Mouse (Mus musculus) stomach, embryonic 16.5 days (tissue): ENCODE measurements at regions not wholly inside any gene's neighbourhood (a gene's known extent, or its start where the extent isn't known, plus 50 kb on each side); places are given as distances from the start of the nearest gene placed in this dataset.

Experiments used
- ATAC-seq: fragments of 200-750 bp; cut with Nextera tagmentation; 2 replicates; pipeline ENCODE4 v1.8.0; 2017; ENCODE audit warnings: moderate number of reproducible peaks, moderate TSS enrichment; ENCODE audit not compliant: insufficient read depth, low FRiP score
- H3K27ac ChIP-seq: fragments of 300-500 bp; sonication (generic); 2 replicates; pipeline ENCODE4 v1.5.1; 2014; ENCODE audit warnings: low read length
- H3K27me3 ChIP-seq: fragments of 300-500 bp; sonication (generic); 2 replicates; pipeline ENCODE4 v1.6.1; 2014; ENCODE audit warnings: low read length, control low read depth, mixed read lengths; ENCODE audit not compliant: control insufficient read depth, insufficient read depth
- H3K36me3 ChIP-seq: fragments of 300-500 bp; sonication (generic); 2 replicates; pipeline ENCODE4 v1.6.1; 2014; ENCODE audit warnings: low read length; ENCODE audit not compliant: control insufficient read depth, insufficient read depth
- H3K4me1 ChIP-seq: fragments of 300-500 bp; sonication (generic); 2 replicates; pipeline ENCODE4 v1.6.1; 2014; ENCODE audit warnings: low read length, control low read depth, mixed read lengths; ENCODE audit not compliant: control insufficient read depth, insufficient read depth
- H3K4me2 ChIP-seq: fragments of 300-500 bp; sonication (generic); 2 replicates; pipeline ENCODE4 v1.6.1; 2014; ENCODE audit warnings: low read depth, low read length, mixed read lengths
- H3K4me3 ChIP-seq: fragments of 300-500 bp; sonication (generic); replicated peaks from 2 replicates; pipeline ENCODE4 v1.5.1; 2014; ENCODE audit warnings: mild to moderate bottlenecking, low read length
- H3K9ac ChIP-seq: fragments of 300-500 bp; sonication (generic); 2 replicates; pipeline ENCODE4 v1.6.1; 2014; ENCODE audit warnings: low read length
- H3K9me3 ChIP-seq: fragments of 300-500 bp; sonication (generic); replicated peaks from 2 replicates; pipeline ENCODE4 v1.6.1; 2016; ENCODE audit warnings: low read length, control low read depth; ENCODE audit not compliant: control insufficient read depth
- WGBS: fragments of 180-500 bp; shearing (Covaris S2); extraction: QIAGEN DNeasy Blood & Tissue Kit; methylation state at CpG from one replicate; pipeline ENCODE4 v1.1.7; 2014; 5-methylcytosine and 5-hydroxymethylcytosine counted together

GRCm38 (mm10) chr16:93533205-93533604 is 70.7 kb downstream of the Setd4 start:
- ATAC-seq = peak; percentile 65; the same call in 1 of the 2 replicates
- Histone ChIP-seq H3K27me3 (no peaks in the 10 kb centered on the region), H3K4me2 (no peak overlapping the region), H3K9ac (no peak overlapping the region), H3K9me3 (no peaks in the 10 kb centered on the region), H3K36me3 (no peaks in the 10 kb centered on the region), H3K4me3 (no peak overlapping the region), H3K4me1 (peaks cover 6% of the 10 kb centered on the region; the same call in 1 of the 2 replicates), H3K27ac (peak overlapping the region; percentile 66)
- WGBS = 7% methylated on average over 4 of the region's 4 CpGs

GRCm38 (mm10) chr16:93531937-93532336 is 71.9 kb downstream of the Setd4 start:
- Histone ChIP-seq H3K27me3 (no peaks in the 10 kb centered on the region), H3K36me3 (no peaks in the 10 kb centered on the region), H3K9ac (no peak overlapping the region), H3K9me3 (no peaks in the 10 kb centered on the region), H3K27ac (no peak overlapping the region), H3K4me2 (no peak overlapping the region), H3K4me3 (no peak overlapping the region), H3K4me1 (peaks cover 6% of the 10 kb centered on the region; the same call in 1 of the 2 replicates)
- 85% methylated on average over 8 of the region's 8 CpGs for WGBS
- ATAC-seq = no peak

GRCm38 (mm10) chr16:93522485-93522884 is 81.4 kb downstream of the Setd4 start:
- Histone ChIP-seq H3K4me3 (no peak overlapping the region), H3K9ac (no peak overlapping the region), H3K27ac (no peak overlapping the region), H3K4me1 (no peaks in the 10 kb centered on the region), H3K27me3 (no peaks in the 10 kb centered on the region), H3K9me3 (no peaks in the 10 kb centered on the region), H3K36me3 (no peaks in the 10 kb centered on the region), H3K4me2 (no peak overlapping the region)
- 70% methylated on average over 2 of the region's 2 CpGs for WGBS
- no peak for ATAC-seq

DNA sequence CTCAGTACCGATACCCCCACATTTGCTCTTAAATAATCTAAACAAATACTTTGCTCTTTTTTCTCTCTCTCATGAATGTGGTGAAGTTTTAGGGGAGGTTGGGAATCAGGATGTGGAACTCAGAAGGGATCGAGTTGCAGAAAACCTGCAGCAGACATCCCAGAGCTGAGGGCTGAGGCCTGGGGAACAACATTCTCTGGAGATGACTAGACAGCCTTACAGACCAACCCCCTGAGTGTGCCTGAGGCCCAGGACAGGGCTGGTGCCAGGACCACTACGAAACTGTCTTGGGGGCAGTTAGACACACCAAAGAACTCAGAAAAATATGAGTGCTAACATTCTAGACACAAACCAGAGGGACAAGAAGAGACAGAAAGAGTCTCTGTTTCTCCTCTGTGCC is 83.4 kb downstream of the Setd4 start:
- Histone ChIP-seq H3K4me2 (no peak overlapping the region), H3K9me3 (no peaks in the 10 kb centered on the region), H3K4me3 (no peak overlapping the region), H3K9ac (no peak overlapping the region), H3K27ac (no peak overlapping the region), H3K27me3 (no peaks in the 10 kb centered on the region), H3K36me3 (no peaks in the 10 kb centered on the region), H3K4me1 (no peaks in the 10 kb centered on the region)
- ATAC-seq = no peak
- WGBS = 59% methylated on average over 3 of the region's 3 CpGs

- H3K9ac ChIP-seq = no peak overlapping the region
- no peaks in the 10 kb centered on the region for H3K27me3 ChIP-seq
- H3K4me3 ChIP-seq = no peak overlapping the region
- no peaks in the 10 kb centered on the region; the same call in 1 of the 2 replicates for H3K4me1 ChIP-seq
- no peaks in the 10 kb centered on the region for H3K36me3 ChIP-seq
- ATAC-seq = no peak
- 88% methylated on average over 1 of the region's 1 CpGs for WGBS
- no peaks in the 10 kb centered on the region for H3K9me3 ChIP-seq
- H3K4me2 ChIP-seq = no peak overlapping the region
- H3K27ac ChIP-seq = no peak overlapping the region
Measured at GRCm38 (mm10) chr16:93518620-93519019, 85.2 kb downstream of the Setd4 start.

- ATAC-seq = no peak; the same call in 1 of the 2 replicates
- Histone ChIP-seq H3K4me1 (no peaks in the 10 kb centered on the region; the same call in 1 of the 2 replicates), H3K4me2 (no peak overlapping the region), H3K36me3 (no peaks in the 10 kb centered on the region), H3K9me3 (no peaks in the 10 kb centered on the region), H3K27me3 (no peaks in the 10 kb centered on the region), H3K9ac (no peak overlapping the region), H3K4me3 (no peak overlapping the region), H3K27ac (no peak overlapping the region)
- WGBS = 30% methylated on average over 5 of the region's 5 CpGs
Measured at GRCm38 (mm10) chr16:93516793-93517192, 87.1 kb downstream of the Setd4 start.

DNA sequence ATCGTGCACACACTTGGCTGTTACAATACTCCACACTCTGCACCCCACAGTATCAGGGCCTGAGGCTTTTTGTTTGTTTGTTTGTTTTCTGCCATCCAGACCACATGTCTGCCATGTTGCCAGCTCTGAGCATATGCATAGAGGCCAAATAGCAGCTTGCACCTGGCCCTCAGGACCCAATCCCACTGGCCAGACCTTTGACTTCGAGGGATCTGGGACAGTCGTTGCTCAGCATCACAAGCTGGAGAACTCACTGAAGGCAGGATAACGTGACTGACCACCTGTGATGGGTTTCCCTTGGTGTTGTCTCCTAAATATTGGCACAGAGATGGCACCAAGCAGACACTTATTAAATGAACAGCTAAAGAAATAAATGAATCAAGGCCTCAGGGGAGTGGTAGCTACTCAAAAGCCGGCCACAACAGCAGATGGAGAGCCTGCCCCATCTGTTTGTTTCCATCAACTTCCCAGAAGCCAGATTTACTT is 88.4 kb downstream of the Setd4 start:
- ATAC-seq = no peak
- Histone ChIP-seq H3K4me3 (no peak overlapping the region), H3K9me3 (no peaks in the 10 kb centered on the region), H3K9ac (no peak overlapping the region), H3K4me1 (no peaks in the 10 kb centered on the region; the same call in 1 of the 2 replicates), H3K27me3 (no peaks in the 10 kb centered on the region), H3K27ac (no peak overlapping the region), H3K4me2 (no peak overlapping the region), H3K36me3 (no peaks in the 10 kb centered on the region)
- WGBS = 70% methylated on average over 5 of the region's 5 CpGs

DNA sequence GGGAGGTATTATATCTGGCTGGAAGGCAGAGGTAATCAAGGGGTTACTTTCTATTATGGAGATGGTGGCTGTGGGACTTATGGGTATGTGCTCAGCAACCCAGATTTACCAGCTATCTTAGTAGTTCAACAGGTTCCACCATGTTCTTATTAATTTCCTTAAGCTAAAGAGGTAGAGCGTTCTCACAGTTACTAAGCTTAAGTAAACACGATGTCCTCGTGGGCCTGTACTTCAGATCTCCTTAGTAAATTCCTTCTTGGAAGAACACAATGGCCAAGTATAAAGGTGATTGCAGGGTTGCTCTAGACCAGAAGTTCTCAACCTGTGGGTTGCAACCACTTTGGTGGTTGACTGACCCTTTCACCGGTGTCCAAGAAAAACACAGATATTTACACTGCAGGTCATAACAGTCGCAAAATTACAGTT is 90.2 kb downstream of the Setd4 start:
- no peak overlapping the region for H3K9ac ChIP-seq
- no peak overlapping the region for H3K4me3 ChIP-seq
- H3K9me3 ChIP-seq = no peaks in the 10 kb centered on the region
- no peak overlapping the region for H3K4me2 ChIP-seq
- no peaks in the 10 kb centered on the region; the same call in 1 of the 2 replicates for H3K4me1 ChIP-seq
- H3K27ac ChIP-seq = peak overlapping the region; percentile 65; the same call in 1 of the 2 replicates
- 72% methylated on average over 5 of the region's 5 CpGs for WGBS
- no peaks in the 10 kb centered on the region for H3K36me3 ChIP-seq
- no peaks in the 10 kb centered on the region for H3K27me3 ChIP-seq
- ATAC-seq = peak; percentile 60; the same call in 1 of the 2 replicates

DNA sequence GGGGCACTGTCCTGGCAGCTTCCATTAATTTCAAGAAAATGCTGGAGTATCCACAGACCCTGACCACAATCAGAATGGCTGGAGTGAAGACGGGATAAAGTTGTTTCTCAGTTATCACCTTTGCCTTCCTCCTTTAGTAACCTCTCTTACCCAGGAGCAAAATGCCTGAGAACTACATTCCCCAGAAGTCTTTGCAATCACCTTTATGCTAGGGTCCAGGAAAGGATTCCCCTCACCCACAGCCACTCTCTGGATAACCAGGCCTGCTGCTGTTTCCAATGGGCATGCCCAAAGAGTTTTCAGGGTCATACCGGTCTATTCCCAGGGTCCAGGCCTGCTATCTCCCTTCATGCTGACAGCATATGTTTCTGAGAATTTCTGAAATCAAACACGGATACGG is 91.9 kb downstream of the Setd4 start:
- Histone ChIP-seq H3K36me3 (no peaks in the 10 kb centered on the region), H3K4me2 (no peak overlapping the region), H3K4me1 (no peaks in the 10 kb centered on the region; the same call in 1 of the 2 replicates), H3K9ac (no peak overlapping the region), H3K9me3 (no peaks in the 10 kb centered on the region), H3K27me3 (no peaks in the 10 kb centered on the region), H3K4me3 (no peak overlapping the region), H3K27ac (no peak overlapping the region)
- 85% methylated on average over 4 of the region's 4 CpGs for WGBS
- ATAC-seq = no peak
